Mouse (Mus musculus): ENCODE results near the gene Rpn2. TPM values are rescaled to one million over a fixed set of nuclear protein-coding genes. Genes with fewer than 3 reads are reported as not detected.

Gene Rpn2
- total RNA-seq, 2 experiments from 2014 or later, result 141 to 143 TPM

Other genes with a start within 250 kb of the Rpn2 start
- 10 to 100 TPM; 61.2 to 61.4 TPM for gene Soga1, start 199.8 kb upstream of the Rpn2 start, total RNA-seq (2021)
- not detected for gene Tldc2, start 192.0 kb upstream of the Rpn2 start, total RNA-seq (2021)
- 10 to 100 TPM; 16.7 to 17.4 TPM for gene Samhd1, start 143.8 kb upstream of the Rpn2 start, total RNA-seq (2021)
- gene Rbl1, start 74.5 kb upstream of the Rpn2 start, total RNA-seq (2021), result 1 to 10 TPM; 2.1 to 2.5 TPM
- gene Mroh8, start 532 bp downstream of the Rpn2 start, total RNA-seq (2021), result under 1 TPM; 0.59 to 0.60 TPM
- gene Ghrh, start 68.5 kb downstream of the Rpn2 start, total RNA-seq (2021), result not detected
- gene Manbal, start 88.6 kb downstream of the Rpn2 start, total RNA-seq (2021), result 10 to 100 TPM; 85.0 to 88.8 TPM
- gene Src, start 139.4 kb downstream of the Rpn2 start, total RNA-seq (2021), result 10 to 100 TPM; 83.6 to 84.2 TPM

Data from left cerebral cortex, postnatal 10 days (tissue).